Mouse (Mus musculus): ENCODE results near the gene G6pc2. TPM values are rescaled to one million over a fixed set of nuclear protein-coding genes. Genes with fewer than 3 reads are reported as not detected.

G6pc2 gene
- polyA plus RNA-seq, 1 experiment: not detected

- TF ChIP-seq POLR2A (IDR thresholded peaks at IDR 0.05; ENCODE audit: borderline replicate concordance, insufficient read depth, low read length) (no peak), CTCF (IDR thresholded peaks at IDR 0.05; ENCODE audit: borderline replicate concordance, insufficient read depth, low read depth, low read length) (no peak)
- WGBS: 86% methylated on average over 5 of the region's 5 CpGs
- Histone ChIP-seq H3K27me3 (ENCODE audit: control insufficient read depth, insufficient read depth, low read length) (no peaks in the 10 kb centered on the region), H3K4me1 (ENCODE audit: control insufficient read depth, insufficient read depth, low read length) (no peaks in the 10 kb centered on the region), H3K4me3 (replicated peaks; ENCODE audit: insufficient read depth, low read depth, low read length) (no peak overlapping the region), H3K27ac (ENCODE audit: insufficient read depth, low read length) (no peak overlapping the region)
- no peak for DNase-seq
Observed at GRCm38 (mm10) chr2:69193555-69193954, 17.3 kb upstream of the G6pc2 start.

DNA sequence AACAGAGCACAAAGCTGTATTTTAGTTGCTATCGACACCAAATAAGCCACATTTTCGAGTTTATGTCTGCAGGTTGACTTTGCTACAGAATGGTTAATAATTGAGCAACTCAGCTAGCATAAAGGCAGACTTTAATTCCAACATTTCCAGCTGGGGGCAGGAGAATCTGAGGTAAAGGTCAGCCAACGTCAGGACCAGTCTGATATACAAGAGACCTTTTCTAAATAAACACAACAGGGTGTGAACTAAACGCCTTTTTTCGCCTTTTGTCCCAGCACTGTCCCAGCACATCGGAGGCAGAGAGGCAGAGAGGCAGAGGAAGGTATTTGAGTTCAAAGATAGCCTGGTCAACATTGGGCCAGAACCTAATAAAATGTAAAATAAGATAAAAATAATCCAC is 5.7 kb upstream of the G6pc2 start:
- no peak for DNase-seq
- TF ChIP-seq CTCF (IDR thresholded peaks at IDR 0.05; ENCODE audit: borderline replicate concordance, insufficient read depth, low read depth, low read length): no peak
- TF ChIP-seq POLR2A (IDR thresholded peaks at IDR 0.05; ENCODE audit: borderline replicate concordance, insufficient read depth, low read length): no peak
- 14% methylated on average over 6 of the region's 6 CpGs for WGBS
- no peak overlapping the region for H3K4me3 ChIP-seq (replicated peaks; ENCODE audit: insufficient read depth, low read depth, low read length)
- H3K27ac ChIP-seq (ENCODE audit: insufficient read depth, low read length): no peak overlapping the region
- H3K27me3 ChIP-seq (ENCODE audit: control insufficient read depth, insufficient read depth, low read length): no peaks in the 10 kb centered on the region
- H3K4me1 ChIP-seq (ENCODE audit: control insufficient read depth, insufficient read depth, low read length): no peaks in the 10 kb centered on the region

DNA sequence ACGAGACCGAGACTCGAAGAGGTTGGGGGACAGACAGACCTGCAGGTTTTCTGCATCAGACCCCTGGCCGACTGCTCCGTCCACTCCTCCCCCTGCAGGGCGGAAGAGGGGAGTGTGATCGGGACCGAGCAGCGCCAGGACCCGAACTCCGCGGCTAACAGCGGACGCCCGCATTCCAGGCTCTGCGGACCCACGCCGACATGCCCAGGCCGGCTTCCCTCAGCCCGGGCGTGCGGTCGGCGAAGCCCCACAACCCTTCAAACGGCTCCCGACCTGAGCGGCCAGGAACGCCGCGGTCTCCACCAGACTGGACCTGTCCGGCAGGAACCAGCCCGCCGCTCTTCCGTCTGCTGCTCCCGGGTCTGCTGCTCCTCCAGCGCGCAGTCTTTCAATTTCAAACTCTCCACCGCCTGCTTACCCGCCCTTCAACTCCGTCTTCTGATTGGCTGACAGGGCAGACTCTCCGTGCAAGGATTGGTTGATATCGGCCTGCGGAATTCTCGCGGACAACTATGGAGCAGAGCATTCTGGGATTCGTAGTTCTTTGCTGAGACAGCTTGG is 5.0 kb upstream of the G6pc2 start, which contains the start of gene Spc25:
TSS of gene Spc25 (minus strand) at position 404 of the 561 bp plus-strand sequence.
- H3K4me3 ChIP-seq (replicated peaks; ENCODE audit: insufficient read depth, low read depth, low read length): peak within 1 kb of the TSS; percentile 57
- WGBS: under 1% methylated on average over 46 of the region's 46 CpGs
- no peak within 1 kb of the TSS for H3K27ac ChIP-seq (ENCODE audit: insufficient read depth, low read length)
- DNase-seq: peak; percentile 87 to 92
- no peaks in the 10 kb centered on the region for H3K27me3 ChIP-seq (ENCODE audit: control insufficient read depth, insufficient read depth, low read length)
- TF ChIP-seq POLR2A (IDR thresholded peaks at IDR 0.05; ENCODE audit: borderline replicate concordance, insufficient read depth, low read length) (no peak), CTCF (IDR thresholded peaks at IDR 0.05; ENCODE audit: borderline replicate concordance, insufficient read depth, low read depth, low read length) (no peak)
- H3K4me1 ChIP-seq (ENCODE audit: control insufficient read depth, insufficient read depth, low read length): no peaks in the 10 kb centered on the region

DNA sequence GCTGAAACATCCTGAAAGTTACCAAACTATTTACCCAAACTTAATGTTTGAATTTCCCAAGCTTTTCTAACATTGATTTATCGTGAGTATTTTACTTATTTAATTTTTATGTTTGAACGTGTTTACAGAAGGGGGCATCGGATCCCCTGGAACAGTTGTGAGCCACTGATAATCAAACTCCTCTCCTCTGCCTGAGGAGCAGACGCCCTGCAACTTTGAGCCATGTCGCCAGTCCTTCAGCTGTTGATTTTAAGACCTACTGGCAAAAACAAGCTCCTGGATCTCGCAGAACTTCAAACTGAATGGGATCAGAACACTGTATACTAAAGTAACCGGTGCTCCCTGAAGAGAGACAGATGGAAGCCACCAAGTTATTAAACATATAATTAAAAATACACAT is 4.3 kb upstream of the G6pc2 start:
- TF ChIP-seq POLR2A (IDR thresholded peaks at IDR 0.05; ENCODE audit: borderline replicate concordance, insufficient read depth, low read length) (no peak), CTCF (IDR thresholded peaks at IDR 0.05; ENCODE audit: borderline replicate concordance, insufficient read depth, low read depth, low read length) (no peak)
- no peak overlapping the region for H3K4me3 ChIP-seq (replicated peaks; ENCODE audit: insufficient read depth, low read depth, low read length)
- H3K27ac ChIP-seq (ENCODE audit: insufficient read depth, low read length): no peak overlapping the region
- no peaks in the 10 kb centered on the region for H3K4me1 ChIP-seq (ENCODE audit: control insufficient read depth, insufficient read depth, low read length)
- H3K27me3 ChIP-seq (ENCODE audit: control insufficient read depth, insufficient read depth, low read length): no peaks in the 10 kb centered on the region
- no peak for DNase-seq
- 16% methylated on average over 7 of the region's 7 CpGs for WGBS

DNA sequence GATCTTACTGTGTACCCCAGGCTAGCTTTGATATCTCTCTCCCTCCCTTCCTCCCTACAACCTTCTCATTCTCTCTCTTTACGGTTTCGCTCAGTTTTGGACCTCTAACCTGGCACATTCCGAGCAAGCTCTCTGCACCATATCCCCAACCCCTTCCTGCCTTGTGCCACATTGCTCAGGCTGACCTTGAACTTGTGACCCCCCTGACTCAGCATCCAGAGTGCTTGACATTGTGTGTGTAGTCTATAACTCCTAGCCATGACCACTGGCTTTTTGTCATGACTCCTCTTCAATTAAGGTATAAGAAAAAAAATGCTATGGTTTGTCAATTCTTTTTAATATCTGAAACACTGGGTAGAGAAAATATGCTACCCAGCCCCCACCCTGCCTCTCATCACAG is 1.2 kb upstream of the G6pc2 start:
- Histone ChIP-seq H3K27ac (ENCODE audit: insufficient read depth, low read length) (no peak overlapping the region), H3K4me3 (replicated peaks; ENCODE audit: insufficient read depth, low read depth, low read length) (no peak overlapping the region), H3K27me3 (ENCODE audit: control insufficient read depth, insufficient read depth, low read length) (no peaks in the 10 kb centered on the region), H3K4me1 (ENCODE audit: control insufficient read depth, insufficient read depth, low read length) (no peaks in the 10 kb centered on the region)
- 85% methylated on average over 3 of the region's 3 CpGs for WGBS
- no peak for DNase-seq
- TF ChIP-seq POLR2A (IDR thresholded peaks at IDR 0.05; ENCODE audit: borderline replicate concordance, insufficient read depth, low read length) (no peak), CTCF (IDR thresholded peaks at IDR 0.05; ENCODE audit: borderline replicate concordance, insufficient read depth, low read depth, low read length) (no peak)

DNA sequence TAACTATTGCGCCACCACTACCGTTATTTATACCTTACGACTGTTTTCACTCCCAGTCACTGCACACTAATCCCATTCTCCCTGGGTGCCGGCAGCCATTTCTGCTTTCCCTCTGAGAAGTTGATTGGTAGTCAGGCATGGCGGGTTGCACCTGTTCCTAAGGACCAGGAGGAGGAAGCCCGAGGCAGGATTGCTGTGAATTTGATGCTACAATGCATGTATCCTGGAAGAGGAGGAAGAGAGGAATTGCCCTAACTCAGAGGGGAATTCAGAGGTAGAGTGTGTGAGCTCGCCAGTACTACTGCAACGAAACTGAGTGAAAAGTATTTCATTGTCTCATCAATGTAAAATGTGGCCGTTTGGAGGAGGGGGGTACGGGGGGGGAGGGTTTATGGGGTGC is 1.8 kb downstream of the G6pc2 start:
- no peaks in the 10 kb centered on the region for H3K4me1 ChIP-seq (ENCODE audit: control insufficient read depth, insufficient read depth, low read length)
- WGBS: 63% methylated on average over 10 of the region's 10 CpGs
- H3K27ac ChIP-seq (ENCODE audit: insufficient read depth, low read length): no peak overlapping the region
- DNase-seq: no peak
- H3K27me3 ChIP-seq (ENCODE audit: control insufficient read depth, insufficient read depth, low read length): no peaks in the 10 kb centered on the region
- H3K4me3 ChIP-seq (replicated peaks; ENCODE audit: insufficient read depth, low read depth, low read length): no peak overlapping the region
- no peak for TF ChIP-seq CTCF (IDR thresholded peaks at IDR 0.05; ENCODE audit: borderline replicate concordance, insufficient read depth, low read depth, low read length)
- TF ChIP-seq POLR2A (IDR thresholded peaks at IDR 0.05; ENCODE audit: borderline replicate concordance, insufficient read depth, low read length): no peak

DNA sequence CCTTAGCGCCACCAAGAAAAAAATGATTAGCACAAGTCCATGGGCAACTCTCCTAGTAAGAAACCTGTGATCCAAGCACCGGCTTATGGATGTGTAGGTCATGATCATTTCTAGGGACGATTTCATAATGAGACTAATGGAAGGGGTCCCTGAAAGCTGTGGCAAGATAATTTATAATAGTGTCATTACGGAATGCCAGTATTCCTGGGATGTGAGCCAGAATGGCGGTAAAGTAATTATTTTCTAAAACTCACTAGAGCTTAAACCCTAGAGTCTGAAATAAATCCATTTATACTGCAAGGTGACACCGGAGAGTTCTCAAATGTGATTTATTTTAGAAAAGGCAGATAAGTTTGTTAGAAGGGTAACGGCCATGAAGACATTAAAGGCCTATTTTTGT is 4.4 kb downstream of the G6pc2 start:
- Histone ChIP-seq H3K27ac (ENCODE audit: insufficient read depth, low read length) (no peak overlapping the region), H3K4me3 (replicated peaks; ENCODE audit: insufficient read depth, low read depth, low read length) (no peak overlapping the region), H3K27me3 (ENCODE audit: control insufficient read depth, insufficient read depth, low read length) (no peaks in the 10 kb centered on the region), H3K4me1 (ENCODE audit: control insufficient read depth, insufficient read depth, low read length) (no peaks in the 10 kb centered on the region)
- WGBS: 68% methylated on average over 7 of the region's 7 CpGs
- DNase-seq: no peak
- no peak for TF ChIP-seq POLR2A (IDR thresholded peaks at IDR 0.05; ENCODE audit: borderline replicate concordance, insufficient read depth, low read length)

- 45% methylated on average over 5 of the region's 5 CpGs for WGBS
- H3K27ac ChIP-seq (ENCODE audit: insufficient read depth, low read length): no peak overlapping the region
- DNase-seq: no peak
- no peak overlapping the region for H3K4me3 ChIP-seq (replicated peaks; ENCODE audit: insufficient read depth, low read depth, low read length)
- TF ChIP-seq POLR2A (IDR thresholded peaks at IDR 0.05; ENCODE audit: borderline replicate concordance, insufficient read depth, low read length): no peak
- no peak for TF ChIP-seq CTCF (IDR thresholded peaks at IDR 0.05; ENCODE audit: borderline replicate concordance, insufficient read depth, low read depth, low read length)
- H3K27me3 ChIP-seq (ENCODE audit: control insufficient read depth, insufficient read depth, low read length): no peaks in the 10 kb centered on the region
- H3K4me1 ChIP-seq (ENCODE audit: control insufficient read depth, insufficient read depth, low read length): no peaks in the 10 kb centered on the region
Observed at GRCm38 (mm10) chr2:69221868-69222416, 11.1 kb downstream of the G6pc2 start.
